Mouse (Mus musculus) ovary, postnatal 36 days (tissue): ENCODE results near the gene Gm45837.

ENCODE experiments used
- DNase-seq: peaks from one replicate; pipeline ENCODE4 v3.0.0; 2022; ENCODE audit warnings: low spot score, mixed read lengths

Gene Gm45837

DNA sequence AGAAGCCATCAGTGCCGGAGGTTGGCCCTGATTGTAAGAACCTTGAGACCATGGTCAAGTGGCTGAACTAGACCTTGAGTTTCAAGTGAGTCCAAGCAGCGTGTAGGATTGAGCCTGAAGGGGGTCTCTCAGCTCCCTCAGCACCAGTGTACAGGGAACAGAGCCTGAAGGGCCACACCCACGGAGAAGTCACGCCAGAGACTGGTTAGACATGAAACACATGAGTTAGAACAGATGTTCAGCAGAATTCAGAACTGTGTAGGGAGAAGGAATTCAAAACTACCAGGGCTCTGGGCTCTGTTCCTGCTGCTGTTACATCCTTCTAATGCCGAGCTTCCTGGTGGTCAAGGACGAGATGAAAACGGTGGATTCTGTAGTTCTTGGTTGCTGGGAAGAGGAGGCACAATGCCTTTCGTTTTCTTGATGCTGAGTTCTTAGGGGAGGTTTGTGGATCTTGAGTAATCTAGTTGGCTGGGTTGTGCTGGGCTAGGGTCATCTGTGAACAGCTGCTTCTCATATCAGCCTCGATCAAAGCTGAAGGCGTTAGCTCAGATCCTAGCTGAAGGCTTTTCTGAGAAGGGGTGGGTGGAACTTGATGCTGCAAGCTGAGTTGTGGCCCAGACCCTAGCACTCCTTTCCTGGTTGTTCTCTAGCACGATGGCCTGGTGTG is at the start of gene Gm45837:
Gene Gm45837 (plus strand): TSS at position 620 of the 670 bp plus-strand sequence.
- DNase-seq, result no peak

DNA sequence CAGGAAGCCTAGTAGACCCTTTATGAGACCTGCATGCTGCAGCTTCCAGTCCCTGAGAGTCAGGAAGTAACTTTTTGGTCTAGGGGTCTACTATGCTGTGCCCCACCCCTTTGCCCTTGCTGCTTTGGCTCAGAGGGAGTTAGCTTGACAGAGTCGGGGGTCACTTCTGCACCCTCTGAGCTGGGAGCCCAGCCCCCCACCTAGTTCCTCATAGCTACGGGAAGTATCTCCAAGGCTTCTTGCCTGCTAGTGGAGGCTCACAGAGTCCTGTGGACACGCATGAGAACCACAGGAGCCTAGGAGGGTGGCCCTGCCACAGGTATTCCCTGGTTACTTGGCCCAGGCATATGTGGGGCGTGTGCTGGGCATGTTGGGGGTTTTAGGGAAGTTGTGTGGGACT is 49.7 kb upstream of the Gm45837 start:
- DNase-seq, result no peak

DNA sequence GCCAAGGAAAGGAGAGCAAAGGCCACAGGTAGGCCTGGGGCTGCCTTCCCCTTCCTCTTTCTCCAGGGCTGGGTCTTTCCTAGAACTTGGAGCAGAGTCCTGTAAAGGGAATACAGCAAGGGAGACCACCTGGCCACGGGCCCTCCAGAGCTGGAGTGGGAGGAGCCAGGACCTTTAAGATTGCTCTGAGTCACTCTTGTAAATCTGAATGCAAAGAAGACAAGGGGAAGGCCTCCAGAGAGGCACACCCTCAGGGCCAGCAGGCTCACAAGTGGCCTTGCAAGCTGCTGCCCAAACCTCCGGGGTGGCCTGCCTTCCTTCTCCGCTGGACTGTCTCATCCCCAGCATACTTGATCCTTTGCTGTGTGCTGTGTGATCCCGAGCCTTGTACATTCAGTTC is 48.9 kb upstream of the Gm45837 start:
- DNase-seq, result no peak

DNA sequence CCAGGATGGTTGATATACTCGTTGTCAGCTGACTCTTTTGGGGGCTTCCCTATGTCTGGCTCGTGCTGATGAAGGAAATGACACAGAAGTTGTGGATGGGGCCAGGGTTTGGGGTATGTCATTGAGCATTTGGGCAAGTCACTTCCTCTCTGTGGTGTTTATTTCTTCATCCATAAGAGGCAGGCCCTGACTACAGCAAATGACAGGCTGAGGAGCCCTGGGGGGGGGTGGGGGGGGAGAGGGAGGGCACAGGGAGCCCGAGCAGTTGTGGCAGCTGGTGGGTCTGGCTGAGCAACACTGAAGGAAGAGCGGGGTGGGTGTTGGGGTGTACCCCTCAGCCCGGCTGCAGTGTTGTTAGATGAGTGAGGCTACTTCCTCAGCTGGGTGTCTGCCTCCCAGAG is 47.9 kb upstream of the Gm45837 start:
- DNase-seq, result no peak

DNA sequence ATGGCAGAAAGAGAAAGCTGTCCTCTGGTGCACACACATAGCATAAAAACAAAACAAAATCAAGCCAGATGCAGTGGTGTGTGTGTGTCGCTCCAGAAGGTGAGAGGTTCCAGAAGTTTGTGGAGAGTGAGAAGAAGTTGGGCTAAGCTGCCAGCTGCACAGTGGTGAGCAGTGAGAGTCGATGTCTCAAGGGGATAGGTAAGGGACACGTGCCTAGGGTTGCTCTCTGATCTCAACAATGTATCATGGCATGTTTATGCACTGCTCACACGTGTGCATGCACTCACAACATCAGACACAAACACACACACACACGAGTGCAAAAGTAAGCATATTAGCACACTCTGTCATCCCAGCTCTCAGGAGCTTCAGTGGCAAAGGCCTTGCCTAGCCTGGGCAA is 46.8 kb upstream of the Gm45837 start:
- DNase-seq, result no peak

DNA sequence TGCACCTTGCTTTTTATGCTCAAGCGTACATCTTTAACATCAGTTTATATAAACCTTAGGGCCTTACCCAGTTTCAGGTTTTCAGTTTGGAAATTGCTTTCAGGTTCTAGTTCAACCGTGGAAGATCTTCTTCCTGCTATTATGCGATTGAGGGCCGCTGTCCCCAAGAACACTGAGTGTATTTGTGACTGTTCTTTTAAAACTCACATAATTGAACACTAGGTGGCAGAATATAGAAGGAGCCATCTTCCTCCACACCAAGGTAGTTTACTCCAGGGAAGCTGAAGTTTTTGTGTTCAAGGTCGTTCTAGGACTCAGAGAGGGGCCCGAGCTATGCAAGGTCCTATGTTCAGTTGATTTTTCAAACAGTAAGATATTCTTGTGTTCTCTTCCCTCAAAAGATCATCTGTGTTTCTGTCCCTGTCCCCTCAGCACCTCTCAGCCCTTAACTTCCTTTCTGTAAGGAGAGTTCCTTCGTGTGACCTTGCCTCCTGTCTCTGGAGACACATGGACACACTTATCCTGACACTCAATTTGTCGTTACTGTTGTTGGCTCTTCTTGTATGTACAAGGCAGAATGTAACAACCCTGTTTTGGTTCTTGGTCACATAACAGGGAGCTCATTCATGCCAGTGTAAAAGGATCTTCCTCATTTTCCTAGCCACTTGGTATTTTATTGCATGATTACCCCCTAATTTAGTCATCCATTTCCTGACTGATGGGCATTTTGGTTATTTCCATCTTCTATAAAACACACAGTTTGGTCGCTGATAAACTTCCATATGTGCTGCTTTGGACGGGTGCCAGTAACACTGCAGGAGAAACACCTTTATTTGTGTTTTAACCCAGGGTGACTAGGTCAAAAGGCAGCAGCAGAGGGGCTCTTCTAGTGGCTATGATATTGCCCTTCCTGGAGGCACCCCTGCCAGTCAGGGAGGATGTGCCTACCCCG is 42.5 kb upstream of the Gm45837 start:
- DNase-seq, result no peak

DNA sequence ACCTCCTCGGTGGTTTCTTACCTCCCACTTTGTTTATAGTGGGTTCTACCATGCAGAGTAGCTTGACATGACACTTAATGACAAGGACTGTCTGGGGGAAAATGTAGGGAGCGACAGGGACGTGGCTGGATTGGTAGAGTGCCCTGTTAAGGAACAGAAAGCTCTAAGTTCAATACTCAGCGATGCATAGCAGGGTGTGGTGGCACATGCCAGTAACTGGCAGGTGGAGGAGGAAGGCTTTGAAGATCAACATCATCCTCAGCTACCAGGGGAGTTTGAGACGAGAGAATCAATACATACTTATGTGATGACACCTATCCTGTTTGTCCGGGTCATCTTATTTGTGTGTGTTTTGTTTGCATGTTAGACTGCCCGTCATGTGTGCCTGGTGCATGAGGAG is 41.0 kb upstream of the Gm45837 start:
- no peak for DNase-seq

DNA sequence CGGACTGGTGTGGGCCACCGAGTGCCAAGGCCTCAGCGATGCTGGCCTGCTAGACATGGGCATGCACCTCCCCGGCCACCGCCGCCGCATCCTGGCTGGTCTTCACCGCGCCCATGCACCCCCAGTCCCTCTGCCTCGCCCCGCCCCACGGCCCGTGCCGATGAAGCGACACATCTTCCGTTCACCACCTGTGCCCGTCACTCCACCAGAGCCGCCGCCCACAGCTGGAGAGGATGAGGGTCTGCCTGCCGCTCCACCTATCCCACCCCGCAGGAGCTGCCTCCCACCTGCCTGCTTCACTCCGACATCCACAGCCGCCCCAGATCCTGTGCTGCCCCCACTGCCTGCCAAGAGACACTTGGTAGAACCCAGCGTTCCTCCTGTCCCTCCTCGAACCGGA is 37.6 kb upstream of the Gm45837 start:
- no peak for DNase-seq

DNA sequence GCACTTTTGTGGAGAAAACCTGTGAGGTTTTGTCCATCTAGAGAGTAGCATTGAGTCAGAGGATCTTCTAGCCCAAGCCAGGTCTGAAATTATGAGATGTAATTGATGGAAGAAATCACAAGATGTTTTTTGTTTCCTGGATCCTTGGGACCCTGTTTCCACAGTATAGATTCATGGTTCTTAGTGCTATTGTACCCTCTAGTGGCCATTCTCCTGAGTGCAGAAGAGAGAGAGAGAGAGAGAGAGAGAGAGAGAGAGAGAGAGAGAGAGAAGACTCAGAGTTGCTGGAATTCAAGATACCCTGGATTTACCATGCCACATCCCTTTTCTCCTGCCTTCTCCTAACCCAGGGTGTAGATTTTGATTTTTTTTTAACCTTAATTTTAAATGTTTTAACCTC is 36.5 kb upstream of the Gm45837 start:
- DNase-seq, result no peak

DNA sequence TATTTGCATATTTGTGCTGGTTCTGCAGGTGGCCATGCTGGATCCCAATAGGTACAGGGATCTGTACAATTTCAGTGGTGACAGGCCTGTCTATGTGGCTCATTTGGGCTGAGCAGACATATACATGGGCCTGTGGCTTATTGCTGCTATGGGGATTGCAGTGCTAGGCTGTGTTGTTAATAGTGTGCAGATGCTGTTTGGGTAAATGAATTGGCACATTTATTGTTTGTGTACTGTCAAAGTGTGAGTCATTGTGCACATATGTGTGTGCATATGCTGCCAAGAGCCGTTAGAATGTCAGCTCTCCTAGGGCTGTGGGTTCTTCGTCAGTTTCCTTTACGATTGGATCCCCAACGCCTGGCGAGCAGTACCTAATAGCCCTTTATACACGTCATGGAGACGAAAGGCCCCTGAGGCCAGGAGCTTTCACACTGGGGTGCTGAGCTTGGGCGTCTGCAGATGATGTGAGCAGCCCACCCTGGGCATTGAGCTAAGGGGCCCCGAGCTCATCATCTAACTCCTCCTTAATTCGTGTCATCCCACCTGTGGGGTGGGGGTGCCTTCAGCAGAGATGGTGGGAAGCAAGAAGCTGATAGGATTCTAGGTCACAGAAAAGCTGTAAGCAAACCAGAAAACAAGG is 33.9 kb upstream of the Gm45837 start:
- no peak for DNase-seq

DNA sequence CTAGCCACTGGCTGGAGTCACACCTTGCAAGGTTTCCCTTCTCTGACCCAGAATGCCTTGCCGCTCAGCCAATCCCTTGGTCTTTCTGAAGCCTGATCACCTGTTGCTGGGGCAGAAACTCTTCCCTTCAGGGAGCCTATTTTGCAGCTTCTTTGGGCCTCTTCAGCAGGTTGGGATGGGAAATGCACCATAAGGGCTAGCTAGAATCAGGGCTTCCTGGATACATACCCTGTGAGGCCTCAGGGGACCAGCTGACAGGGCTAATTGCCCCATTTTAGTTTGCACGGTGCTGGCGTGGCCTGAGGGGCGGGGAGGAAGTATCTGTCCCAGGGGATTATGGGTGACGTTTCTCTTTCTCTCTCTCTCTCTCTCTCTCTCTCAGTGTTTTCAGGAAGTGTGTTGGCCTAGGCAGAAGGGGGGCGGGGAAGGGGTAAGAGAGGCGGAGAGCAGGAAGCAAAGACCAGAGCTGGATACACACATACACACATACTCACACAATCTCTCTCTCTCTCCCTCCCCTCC is 32.9 kb upstream of the Gm45837 start:
- peak; percentile 72 for DNase-seq

DNA sequence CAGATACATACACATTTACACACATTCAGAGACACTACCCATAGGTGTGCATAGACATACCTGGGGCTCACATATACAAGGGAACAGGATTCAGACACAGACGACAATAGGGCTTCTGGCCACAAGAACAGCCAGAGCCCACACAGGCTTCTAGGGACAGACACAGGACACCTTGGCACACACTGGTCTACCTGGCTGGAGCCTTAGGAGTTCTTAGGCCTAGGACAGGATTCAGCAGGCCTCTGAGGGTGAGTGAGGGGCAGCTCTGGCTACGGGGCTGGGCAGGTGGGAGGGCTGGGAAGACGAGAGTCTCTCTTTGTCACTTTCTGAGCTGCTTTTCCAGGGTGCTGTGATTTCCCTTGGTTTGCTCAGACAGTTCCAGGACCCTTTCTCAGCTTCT is 32.4 kb upstream of the Gm45837 start:
- DNase-seq, result no peak

DNA sequence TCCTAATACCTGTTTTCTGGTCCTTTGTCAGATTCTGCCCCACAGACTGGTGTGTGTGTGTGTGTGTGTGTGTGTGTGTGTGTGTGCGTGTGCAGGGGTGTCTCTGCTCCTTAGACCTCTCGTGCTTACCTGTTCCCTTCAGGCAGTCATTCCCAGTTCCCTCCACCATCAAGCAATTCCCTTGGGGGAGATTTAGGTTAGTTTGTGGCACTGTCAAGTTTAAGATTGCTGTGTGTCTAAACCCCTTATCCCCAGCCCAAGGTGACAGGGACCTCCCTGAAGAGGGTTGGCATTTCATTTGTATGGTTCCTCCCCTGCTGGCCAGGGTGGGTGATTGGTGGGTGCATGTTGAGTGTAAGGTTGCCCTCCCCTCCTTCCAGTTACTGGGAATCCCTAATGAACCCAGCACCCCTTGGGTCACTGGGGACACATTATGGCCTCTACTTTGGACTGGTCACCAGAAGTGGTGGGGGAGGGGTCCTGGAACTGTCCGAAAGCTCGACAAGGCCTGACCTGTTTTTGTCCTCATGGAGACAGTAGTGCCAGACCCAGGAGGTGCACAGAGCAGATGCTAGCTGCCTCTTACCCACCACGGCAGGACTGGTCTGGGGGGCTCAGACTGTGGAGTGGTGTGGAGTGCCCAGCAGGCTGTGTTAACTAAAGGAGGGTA is 31.8 kb upstream of the Gm45837 start:
- no peak for DNase-seq

DNA sequence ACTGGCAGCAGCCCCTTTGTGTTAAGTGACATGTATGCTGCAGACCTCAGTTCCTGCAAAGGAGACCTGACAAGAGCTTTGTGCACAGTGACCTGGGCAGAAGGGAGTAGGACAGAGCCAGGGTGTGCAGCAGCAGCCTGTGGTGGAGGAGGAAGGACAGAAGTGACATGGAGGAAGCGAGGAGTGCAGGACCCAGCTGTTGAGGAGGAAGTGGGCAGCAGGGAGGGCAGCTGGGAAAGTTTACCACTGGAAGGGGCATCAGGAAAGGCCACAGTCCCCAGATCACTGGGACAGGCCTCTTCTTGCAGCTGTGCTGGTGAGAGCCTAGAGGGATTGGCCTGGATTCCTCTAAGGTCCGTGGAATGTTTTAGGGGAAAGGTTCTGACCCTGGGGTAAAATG is 31.0 kb upstream of the Gm45837 start:
- DNase-seq, result no peak

DNA sequence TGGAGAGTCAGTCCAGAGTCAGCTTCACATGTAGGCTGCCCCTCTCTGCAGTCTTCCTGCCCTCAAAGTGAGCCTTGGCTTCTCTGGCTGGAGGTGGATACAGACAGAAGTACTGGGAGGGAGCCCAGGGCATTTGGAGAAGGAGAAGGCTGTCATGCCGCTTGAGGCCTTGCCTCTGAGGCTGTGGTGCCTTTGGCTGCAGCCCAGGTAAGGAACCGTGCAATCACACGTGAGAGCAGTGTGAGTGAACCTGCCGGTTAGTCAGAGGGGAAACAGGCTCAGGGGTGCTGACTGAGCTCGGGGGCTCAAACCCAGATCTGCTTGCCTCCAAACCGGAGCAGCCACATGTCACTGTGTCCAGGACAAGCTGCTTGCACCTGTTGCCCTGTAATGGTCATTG is 29.2 kb upstream of the Gm45837 start:
- DNase-seq, result no peak

DNA sequence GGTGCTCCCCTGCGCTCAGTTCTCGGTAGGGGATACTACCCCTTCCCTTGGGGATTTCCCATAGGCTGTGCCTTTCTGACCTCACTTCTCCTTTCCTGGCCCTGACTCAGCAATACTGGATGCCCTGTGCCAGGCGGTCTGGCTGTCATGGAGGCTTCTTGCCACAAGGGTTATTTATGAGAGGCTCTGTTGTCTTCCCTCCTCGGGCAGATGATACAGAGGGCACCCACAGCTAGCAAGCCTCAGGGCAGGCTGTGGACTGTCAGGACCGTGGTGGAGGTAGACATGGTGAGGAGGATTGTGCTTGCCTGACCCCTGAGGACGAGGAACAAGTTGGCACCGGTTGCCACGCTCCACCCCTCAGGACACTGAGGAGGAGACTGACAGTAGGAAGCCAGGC is 28.3 kb upstream of the Gm45837 start:
- no peak for DNase-seq

DNA sequence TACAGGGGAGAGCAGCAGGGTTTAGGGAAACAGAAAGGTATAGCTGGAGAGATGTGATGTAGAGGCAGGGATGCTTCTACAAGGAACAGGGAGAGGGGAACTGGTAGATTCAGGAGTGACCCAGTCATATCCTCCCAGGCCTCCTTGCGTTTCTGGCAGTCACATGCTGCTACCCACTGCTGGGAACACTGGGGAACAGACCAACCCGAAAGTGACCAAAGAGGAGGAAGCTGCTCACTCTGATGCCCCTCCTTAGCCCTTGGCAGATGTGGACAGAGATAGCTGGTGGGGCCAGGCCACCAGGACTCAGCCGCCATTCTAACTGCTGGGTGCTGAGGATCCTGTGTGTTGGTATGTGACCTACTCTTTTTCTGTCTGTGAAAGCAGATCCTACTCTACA is 26.9 kb upstream of the Gm45837 start:
- no peak for DNase-seq

DNA sequence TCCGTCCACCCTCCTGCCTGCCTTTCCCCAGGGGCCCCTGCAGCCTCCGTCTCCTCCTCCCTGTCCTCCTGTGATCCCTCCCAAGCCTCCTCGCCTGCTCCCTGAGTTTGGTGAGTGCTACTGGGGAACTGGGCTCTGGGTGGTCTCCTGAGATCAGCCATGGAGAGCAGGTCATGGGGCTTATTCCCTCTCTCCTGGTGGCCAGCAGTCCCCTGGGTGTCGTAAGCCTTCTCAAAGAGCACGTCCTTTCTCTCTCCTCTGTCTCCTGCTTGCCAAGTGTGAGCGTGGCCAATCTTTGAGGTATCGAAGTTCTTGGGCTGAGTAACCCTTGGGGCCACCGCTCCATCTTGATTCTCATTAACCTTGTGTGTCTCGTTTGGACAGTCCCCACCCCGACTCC is 25.8 kb upstream of the Gm45837 start:
- no peak for DNase-seq

DNA sequence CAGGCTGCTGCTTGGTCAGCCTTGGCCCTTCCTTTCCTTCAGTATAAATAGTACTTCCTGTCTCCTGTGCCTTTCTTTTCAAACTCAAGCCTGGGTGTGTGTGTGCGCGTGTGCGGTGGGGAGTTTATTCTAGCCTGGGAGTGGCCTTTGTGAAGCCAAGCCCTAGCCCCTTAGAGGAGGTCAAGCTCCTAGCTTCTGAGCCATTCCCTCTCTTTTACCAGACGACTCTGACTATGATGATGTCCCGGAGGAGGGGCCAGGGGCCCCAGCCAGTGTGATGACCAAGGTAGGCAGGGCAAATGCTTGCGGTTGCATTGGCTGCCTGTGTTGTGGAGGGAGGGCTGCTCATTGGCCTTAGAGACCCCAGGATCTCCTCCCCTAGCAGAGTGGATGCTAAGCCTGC is 25.4 kb upstream of the Gm45837 start:
- no peak for DNase-seq

DNA sequence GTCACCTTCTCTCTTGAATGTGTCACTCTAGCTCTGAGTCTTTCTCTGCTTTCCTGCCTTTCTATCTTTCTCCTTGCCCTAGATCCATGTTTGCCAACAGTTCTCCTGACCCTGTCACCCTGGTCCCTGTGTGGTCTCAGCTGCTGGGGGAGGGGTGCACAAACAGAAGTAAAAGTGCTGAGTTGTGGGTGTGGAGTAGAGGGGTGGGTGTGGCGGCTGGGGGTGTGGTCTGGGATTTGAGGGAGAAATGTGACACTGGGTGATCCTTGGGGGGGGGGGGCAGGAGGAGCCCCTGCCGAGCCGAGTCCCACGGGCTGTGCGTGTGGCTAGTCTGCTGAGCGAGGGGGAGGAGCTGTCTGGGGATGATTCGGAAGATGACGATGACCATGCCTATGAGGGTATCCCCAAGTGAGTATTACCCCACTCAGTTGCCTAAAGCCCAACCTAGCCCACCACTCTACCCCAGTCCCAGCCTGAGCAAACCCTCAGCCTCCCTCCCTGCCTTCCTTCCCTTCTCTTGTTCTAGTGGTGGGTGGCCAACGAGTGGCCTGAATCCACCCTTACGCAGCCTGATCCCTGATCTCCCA is 24.7 kb upstream of the Gm45837 start:
- DNase-seq, result no peak

DNA sequence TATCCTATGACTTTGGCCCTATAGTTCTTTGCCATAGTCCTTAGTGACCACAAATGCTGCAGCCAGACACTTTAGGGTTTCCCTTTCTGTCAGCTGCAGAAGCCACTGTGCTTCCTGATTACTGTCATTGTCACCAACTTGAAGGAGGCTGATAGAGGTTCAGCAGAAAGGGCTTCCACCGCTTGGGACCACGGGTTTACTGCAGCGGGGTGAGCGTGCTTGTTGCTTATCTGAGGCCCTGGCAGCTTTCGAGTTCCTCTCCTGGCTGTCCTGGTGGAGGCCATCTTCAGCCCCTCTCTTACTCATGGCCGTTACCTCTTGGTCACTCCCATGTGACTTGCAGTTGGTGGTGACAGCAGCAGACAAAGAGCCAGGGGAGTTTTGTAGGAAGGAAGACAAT is 21.4 kb upstream of the Gm45837 start:
- no peak for DNase-seq
